Mouse (Mus musculus) lung, postnatal 0 days (tissue): ENCODE results near the gene Zbp1.

Experiments used
- CTCF ChIP-seq: IDR thresholded peaks from 2 replicates; pipeline ENCODE4 v1.5.1; 2016; ENCODE audit warnings: antibody characterized with exemption, mild to moderate bottlenecking
- EP300 ChIP-seq: IDR thresholded peaks from 2 replicates; pipeline ENCODE4 v1.6.1; 2016; ENCODE audit warnings: antibody characterized with exemption, mild to moderate bottlenecking, control low read depth

- no peak for TF ChIP-seq CTCF
- no peak for TF ChIP-seq EP300
Observed at GRCm38 (mm10) chr2:173223496-173223895, 4.8 kb upstream of the Zbp1 start.
